Mouse (Mus musculus) kidney, postnatal 25 days (tissue): ENCODE results near the gene Dclk1.

Source experiments
- DNase-seq, 2 experiments: peaks; one replicate each; pipeline ENCODE4 v3.0.0; 2021; ENCODE audit warnings: mixed read lengths in 2 of 2

Gene Dclk1

DNA sequence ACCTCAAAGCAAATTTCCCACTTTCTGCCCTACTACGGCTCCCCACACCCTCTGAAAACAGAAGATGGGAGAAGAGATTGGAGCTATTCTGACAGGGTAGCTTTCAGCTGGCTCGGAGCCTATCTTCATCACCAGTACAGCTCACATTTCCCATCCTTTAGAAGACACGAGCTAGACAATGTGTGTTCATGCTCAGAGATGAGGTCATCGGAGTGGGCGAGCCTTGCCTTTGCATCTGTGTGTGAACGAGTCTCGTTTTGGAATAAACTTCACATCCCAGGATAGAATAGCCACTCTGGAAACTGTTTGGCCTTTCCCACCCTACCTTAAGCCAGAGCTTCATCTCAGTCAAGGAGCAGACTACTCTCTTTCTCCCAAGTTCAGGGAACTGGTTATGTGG, 95.5 kb downstream of the Dclk1 start:
- DNase-seq, result no peak

DNA sequence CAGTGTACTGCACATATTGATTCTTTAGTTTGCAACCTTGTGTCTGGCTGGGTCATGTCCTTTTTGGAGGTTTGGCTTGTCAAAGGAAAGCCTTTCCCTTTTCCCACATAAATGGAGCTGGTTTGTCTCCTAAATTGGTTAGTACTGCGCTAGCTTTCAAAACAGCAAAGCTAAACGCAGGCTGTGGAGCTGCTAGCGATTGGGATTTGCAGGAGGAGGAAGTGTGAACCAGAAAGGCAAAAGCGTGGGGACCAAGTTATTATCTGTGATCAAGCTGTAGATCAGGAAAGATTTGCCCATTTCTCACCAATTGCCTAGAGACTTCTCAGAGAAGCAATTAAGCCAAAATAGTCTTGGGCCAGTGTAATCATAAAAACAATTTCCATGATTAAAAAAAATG, 100.3 kb downstream of the Dclk1 start:
- no peak for DNase-seq

DNA sequence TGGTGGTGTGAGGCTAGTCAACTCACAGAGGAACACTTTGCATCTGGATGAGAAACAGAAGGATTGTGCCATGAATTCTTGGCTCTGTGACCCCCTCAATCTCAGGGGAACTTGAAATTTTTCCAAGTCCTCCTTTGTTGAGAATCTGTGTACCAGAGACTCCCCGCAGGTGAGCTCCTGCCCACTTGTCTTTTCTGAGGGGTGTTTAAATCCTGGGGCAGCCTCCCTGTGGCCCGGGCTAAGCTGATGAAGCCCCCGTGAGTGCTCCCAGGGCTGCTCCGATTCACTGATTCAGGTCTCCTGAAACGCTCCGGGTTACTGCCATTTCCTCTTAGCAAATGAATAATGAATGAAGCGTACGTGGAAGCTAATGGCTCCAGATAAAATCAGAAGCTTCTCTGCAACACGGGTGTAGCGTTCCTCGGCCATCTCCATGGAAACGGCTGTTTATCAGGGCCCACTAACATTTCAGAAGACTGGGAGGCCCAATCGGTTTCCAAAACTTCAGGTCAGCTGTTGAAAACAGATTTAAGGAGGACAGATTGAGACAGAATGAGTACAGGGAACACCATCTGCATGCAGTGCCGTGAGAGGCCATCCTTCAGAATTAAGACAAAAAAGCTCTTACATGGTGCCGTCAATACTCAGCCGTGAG, 105.3 kb downstream of the Dclk1 start:
- DNase-seq, result peak in 1 of 2 experiments; percentile 18

DNA sequence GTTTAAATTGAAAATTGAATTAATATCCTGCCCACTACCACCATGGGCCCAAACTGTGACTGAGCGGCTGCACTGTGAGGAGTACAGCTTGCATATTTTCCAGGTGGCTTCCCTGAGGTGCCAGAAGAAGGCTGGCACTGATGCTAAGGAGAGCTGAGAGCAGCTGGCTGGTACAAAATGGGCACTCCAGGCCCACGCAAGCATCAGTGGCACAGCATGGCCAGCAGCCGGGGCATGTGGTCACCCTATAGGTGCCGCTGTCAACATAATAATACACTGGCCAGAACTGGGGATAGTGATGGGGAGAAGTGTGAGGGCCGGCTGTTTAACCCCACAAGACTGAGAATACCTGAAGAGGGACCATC, 105.8 kb downstream of the Dclk1 start:
- peak in 1 of 2 experiments; percentile 25 for DNase-seq

DNA sequence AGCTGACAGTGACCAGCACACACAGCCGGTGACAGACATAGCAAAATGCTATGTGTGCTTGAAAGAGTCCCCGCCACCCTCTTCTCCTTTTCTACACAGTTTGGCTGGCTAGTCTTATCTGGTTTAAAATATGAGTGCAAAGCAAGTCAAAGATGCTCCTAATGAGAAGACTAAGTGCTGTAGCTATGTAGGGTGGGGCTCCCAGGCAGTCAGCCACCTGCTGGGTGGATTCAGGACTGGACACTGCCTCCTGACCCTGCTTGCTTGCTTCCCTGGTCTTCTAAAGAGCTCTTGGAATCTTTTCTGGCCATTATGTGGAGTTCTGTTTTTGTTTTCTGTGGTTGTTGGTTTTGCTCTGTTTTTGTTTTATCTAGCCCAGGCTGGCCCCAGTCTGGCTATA, 108.0 kb downstream of the Dclk1 start:
- DNase-seq, result no peak

DNA sequence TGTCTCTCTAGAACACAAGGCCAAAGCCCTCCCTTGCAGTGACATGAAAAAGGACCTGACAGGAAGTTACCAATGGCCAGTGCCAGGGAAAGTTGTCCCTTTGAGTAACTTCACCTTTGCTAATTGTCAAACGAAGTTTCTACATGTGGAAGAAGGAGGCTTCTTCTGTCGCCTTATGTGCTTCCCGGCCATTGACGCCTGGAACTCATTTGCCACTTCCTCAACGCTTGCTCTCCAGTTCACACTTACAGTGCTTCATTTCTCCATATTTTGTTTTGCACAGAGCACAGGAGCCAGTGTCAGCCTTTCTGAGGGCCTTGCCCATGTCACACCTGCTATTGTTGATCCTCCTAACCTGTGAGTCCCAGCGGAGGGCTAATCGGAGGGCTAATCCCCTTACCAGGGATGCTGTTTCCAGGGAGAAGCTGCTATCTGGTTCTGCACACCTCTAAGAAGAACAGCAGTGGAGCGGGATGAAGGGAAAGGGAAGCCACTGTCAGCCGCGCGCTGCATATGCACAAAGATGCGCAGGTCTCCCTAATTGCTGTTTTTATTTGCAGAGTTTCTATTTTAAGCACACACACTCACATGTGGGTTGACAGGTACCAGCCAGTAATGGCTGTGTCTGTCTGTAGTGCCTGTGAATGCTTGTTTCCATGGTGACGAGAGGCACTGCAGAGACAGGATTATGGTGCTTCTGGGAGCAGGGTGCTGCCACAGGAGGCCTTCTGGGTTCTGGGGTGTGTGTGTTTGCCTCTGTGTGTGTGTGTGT, 109.3 kb downstream of the Dclk1 start:
- peak in 1 of 2 experiments; percentile 25 for DNase-seq

DNA sequence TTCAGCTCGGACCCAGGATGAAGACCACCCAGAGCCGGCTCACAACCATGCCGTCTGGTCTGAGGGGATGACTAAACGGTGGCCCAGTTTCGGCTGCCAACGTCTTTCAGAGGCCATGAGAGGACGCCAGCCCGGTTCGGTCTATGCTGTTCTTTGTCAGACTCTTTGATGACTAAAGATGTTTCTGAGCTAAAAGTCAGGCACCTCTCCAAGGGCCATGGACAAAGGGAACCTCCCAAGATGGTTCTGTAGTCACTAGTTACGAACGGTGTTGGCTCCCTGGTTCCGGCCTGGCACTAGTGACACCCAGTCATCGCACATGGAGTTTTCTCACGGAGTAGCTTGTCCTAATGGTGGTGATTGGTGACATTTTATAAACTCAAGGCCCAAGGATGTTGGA, 110.4 kb downstream of the Dclk1 start:
- peak in 1 of 2 experiments; percentile 29 for DNase-seq

DNA sequence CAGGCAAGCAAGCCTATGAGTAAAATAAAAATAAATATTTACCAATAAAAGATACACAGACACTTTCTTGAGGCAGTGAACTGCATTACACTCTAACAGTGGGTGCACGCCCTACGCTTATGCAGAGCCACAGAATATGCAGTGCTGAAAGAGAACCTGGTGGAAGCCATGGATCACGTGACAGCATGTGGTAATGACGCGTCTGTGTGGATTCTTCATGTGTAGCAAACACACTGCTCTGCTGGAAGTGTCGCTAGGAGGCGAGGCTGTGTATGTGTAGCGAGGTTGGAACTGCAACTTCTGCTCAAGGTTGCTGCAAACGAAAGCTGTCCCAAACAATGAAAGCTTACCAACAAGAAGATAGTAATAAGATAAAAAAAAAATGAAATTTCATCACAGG, 111.0 kb downstream of the Dclk1 start:
- DNase-seq, result peak in 1 of 2 experiments; percentile 26

DNA sequence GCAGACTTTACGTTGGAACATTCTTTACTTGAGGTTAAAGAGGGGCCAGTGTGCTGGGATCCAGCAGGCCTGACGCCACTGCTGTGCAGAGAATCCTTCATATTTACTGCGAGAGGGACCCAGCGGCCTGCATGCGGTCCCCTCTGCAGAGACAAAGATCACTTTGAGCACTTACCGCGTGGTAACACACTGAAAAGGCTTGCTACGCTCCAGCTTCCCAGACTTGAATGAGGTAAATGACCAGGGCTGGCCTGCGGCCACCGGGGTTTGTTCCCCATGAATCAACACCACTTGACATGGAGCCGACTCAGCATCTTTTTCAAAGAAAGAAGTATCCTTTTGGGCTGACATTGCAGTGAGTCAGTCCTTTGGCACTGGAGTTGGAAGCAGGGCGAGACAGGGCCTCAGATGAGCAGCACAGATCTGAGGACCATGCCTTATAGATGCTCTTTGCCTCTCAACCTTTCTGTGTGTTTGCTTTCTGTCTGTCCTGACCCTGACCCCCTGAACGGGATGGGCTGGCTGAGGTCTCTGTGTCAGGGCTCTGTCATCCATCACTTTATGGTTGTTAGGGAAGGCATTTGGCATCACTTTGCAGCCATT, 111.8 kb downstream of the Dclk1 start:
- DNase-seq, result peak; percentile 43 to 58

DNA sequence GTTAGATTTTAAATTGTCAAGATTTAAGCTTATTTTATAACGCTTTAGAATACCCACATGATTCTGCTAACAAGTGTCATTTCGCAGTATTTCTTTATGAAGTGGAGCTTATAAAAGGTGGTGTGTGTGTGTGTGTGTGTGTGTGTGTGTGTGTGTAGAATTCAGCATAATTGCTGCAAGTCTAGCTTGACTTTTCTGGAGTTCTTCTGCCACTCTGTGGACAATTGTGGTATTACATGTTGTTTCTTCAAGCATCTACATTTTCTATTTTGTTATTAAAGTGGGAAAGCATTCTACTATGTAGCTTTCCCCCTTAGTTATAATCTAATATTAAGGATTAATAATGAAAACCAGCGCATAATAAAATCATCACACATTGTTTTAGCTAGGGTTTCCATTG, 112.6 kb downstream of the Dclk1 start:
- peak; percentile 34 to 58 for DNase-seq

DNA sequence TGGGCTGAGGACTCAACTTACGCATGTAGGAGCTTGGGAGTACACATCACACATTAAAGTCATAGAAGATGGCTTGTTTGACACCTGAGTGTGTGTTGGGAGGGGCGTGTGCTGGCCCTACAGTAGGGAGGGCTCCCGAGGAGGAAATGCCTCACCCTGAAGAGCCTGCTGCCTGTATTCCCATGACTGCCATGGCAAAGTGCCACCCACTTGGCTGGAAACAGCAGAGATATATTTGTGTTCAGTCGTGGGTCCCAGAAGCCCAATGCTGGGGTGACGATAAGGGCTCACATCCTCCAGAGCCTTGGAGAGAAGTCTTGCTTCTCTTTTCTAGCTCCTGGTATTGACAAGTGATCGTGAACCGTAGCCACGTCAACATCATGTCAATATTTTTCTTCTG, 116.3 kb downstream of the Dclk1 start:
- DNase-seq, result no peak

DNA sequence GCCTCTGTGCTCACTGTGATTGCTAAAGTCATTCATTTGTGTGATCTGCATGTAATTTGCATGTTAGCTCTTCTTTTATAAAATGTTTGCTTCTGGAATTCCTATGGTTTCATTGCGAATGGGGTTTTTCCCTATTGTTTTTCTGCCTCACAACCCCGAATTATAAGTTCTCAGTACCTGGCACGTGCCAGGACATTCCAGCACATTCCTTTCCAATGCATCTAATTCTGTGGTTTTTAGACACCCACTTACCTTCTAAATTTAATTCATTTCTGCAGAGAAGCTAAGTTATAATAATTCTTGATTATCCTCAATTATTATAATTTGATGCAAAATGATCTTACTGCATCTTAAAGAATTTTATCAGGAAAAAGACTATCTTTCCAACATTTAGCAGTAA, 118.7 kb downstream of the Dclk1 start:
- no peak for DNase-seq

DNA sequence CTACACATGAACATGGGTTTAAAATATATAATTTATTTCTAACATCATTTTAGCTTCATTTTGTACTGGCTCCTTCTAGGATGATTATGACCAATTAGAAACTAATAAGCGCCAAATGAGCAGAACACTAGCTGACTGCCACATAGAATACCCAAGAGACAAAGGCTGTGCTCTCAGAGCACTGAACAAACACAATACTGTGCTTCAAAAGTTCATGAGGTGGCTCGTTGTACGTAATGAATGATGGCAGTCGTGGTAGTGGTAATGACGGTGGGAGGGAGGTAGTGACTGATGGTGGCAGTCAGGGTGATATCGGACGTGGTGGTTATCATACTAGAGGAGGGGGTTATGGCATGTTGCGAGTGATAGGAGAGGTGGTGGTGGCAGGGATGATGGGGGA, 125.0 kb downstream of the Dclk1 start:
- no peak for DNase-seq

DNA sequence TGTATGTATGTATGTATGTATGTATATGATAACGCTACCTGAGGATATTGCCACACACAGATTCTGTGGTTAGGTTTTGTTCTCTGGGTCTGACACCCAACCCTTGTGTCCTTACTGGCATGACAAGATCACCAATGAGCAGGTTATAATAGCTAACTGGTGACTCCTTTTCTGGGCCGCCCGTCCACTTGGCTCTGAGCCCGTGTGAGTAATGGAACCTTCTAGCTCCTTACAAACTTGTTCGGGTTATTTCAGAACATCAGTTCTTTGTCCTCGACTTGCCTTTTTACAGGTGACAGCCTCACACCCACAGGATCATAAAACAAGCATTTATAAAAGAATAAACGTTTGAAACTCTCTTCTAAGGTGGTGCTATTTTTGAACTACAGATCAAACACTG, 127.0 kb downstream of the Dclk1 start:
- no peak for DNase-seq

DNA sequence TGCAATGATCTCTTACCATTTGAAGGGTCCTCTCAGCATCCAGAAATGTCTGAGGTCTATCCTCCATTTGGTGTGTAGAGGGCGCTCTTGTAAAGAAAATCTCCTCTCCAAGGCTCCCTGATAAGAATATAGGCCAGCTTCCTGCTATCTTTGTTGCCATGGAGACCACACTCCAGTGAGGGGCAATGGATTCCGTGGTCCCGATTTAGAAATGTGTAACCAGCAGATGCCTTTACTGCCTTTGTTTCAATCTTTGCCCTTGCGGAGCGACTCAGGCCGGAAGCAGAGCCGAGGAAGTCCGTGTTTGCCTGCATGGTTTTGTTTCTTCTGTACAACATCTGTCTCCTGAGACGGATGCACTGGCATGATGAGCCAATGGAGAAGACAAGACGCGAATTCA, 131.5 kb downstream of the Dclk1 start:
- peak in 1 of 2 experiments; percentile 9 for DNase-seq

DNA sequence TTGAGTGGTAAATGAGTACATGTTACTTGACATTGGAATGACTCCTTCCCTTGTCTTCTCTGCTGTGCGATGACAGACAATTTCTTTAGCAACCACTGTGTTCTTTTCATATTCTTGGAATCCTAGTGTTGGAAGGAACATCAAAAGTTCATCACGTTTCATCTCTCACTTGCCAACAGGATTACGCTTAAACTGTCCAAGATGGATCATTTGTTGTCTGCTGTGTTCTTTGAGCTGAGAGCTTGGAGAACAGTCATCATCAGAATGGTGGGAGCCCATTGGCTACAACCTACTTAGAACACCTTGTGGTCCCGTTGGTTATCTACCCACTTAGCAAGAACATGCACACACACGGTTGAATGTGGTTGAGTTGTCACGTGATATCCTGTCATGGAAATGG, 136.4 kb downstream of the Dclk1 start:
- DNase-seq, result no peak

DNA sequence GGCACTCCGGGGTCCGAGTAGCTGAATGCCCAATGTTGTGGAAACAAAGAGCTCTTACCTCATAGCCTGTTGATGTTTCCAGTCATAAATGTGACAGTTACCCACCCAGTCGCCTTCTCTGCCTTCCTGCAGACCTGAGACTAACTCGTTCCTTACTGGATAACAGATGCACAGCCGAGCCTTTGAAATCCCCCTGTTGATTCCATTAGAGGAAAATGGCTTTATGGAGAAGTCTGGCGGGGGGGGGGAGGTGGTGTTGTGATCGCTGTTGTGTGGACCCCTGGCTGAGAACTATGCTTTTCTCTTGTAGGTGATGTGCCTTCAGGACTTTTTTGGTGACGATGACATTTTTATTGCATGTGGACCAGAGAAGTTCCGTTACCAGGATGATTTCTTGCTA, 138.3 kb downstream of the Dclk1 start:
- DNase-seq, result no peak

DNA sequence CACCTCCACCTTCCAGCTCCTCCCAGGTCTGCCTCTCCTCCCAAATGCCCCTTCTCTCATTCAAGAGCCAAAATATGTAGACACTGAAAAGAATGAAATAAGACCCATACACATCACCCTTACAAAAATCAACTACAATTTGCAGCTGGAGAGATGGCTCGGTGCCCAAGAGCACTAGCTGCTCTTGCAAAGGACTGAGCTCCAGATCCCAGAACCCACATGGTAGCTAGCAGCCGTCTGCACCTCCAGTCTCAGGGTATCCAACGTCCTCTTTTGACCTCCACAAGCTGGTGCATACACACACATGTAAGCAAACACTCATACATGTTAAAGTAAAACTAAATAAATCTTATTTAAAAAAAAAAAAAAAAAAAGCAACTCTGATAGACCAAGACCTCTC, 150.4 kb downstream of the Dclk1 start:
- DNase-seq, result peak in 1 of 2 experiments; percentile 20

DNA sequence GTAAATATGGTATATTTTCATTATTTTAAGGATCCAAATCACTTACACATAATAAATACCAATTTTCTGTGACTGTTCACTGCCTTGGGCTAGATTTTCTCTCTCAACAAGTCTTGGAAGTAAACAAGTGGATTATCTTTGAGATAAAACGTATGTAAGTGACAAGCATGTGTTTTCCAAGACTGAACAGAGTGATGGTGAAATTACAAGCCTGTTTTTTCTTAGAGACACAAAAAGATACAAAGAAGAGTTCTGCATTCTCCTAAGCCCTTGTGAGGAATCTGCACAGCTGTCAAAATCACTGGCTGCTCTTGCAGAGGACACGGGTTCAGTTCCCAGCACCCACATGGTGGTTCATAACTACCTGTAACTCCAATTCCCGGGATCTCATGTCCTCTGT, 151.4 kb downstream of the Dclk1 start:
- DNase-seq, result no peak

DNA sequence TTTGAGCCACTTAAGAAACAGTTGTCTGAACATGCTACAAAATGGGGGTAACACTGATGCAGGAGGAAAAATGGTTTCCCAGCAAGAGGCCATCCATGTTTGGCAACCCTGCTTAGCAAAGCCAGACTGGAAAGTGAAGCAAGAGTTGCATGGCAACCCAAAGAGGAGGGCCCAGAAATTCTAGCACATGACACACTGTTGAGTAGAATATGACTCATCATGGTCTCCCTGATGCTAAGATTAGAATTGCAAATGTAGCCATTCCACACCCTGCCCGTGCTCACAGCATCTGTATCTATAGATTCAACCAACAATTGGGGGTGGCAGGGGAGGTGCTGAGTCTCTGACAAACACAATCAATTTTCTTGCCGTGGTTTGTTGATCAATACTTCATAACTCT, 154.6 kb downstream of the Dclk1 start:
- DNase-seq, result no peak

DNA sequence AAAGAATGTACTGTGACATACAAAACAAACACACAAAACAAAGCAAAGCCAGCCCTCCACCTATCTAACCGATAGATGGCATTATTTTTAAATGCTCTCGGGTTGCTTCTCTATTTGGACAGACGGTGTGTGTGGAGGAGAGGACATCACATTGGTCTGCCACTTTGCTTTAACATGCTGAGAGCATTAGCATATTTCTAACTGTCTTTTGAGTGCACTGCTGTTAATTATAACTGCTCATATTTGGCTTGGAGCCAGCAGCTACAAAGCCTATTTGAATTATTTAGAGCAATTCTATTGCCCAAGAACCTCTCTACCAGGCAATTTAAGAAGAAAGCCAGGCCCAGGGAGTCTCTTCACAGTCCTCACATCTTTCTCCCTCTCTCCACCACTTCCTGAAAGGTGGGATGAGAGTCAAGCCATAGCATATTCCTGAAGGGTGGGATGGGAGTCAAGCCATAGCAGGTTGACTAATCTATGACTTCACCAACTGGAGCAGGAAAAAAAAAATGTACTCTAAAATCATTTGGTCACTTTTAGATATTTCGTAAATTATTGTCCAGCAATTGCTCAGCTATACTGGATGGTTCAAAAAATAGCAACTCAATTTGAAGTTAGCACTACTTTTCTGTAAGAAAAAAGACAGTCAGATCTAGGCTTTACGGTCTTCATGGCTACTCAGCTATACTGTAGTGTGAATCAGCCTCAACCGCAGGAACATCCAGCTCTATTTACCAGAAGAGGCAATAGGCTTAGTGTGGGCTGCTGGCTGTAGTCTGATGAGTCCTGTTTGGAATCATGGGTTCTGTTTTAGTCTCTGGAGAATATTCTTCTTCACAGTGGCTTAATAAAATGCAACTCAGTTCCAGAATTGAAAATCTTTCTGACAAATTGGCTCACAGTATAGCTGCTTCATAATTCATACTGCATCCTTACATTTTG, 155.9 kb downstream of the Dclk1 start:
- DNase-seq, result no peak

DNA sequence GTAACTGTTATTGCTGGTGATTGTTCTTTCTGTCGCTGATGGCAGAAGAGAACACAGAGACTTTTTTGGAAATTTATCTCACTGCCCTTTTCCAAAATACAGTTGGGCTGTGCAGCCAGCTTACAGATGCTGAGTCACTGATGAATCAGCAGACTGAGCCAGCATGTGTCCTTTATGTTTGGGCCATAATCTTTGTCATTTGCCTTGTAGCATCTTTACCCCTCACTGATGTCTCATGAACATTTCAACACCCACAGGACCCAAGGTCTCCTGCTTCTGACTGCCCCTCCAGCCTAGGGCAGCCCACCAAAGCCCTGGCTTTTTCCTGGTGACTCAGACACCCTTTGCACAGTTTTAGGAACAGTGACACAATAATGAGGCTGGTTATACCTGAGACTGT, 159.1 kb downstream of the Dclk1 start:
- no peak for DNase-seq

DNA sequence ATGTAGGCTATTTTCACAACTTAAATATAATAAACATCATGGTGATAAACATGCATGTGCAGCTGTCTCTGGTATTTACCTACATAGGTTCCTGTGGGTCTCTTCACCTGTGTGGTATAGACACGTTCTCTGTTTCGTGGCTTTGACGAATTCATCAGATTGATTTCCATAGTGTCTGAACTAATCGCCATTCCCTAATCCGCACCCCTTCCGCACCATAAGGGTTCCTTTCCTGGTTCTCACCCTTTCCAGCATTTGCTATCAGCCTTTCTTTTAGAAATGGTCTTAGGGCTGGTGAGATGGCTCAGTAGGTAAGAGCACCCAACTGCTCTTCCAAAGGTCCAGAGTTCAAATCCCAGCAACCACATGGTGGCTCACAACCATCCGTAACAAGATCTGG, 162.6 kb downstream of the Dclk1 start:
- DNase-seq, result no peak
